Comparison of ENCODE assay signal across 8 mouse cellular contexts in the genomic region with DNA sequence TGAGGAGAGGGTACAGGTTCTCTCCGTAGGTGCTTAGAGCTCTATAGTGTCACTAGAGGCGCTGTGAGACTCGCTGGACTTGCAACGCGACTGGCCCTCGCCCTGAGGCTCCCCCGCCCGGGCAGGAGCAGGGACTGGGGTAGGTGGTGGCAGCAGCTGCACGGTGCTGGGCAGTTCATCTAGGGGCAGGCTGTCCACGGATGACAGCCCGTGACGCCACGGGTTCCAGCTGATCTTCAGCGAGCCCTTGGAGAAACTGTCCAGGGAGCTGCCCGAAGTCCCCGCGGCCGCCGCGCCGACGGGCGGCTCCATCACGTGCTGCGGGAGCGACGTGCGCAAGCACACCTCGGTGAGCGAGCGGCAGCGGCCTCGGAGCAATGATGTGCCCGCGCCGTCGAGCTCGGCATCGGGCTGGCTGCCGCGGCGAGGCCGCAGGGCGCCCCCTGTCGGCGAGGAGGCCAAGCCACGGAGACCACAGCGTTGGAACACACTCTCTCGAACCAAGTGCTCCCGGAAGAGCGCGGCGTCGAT. TPM values are rescaled to one million over a fixed set of nuclear protein-coding genes. Genes with fewer than 3 reads are reported as not detected.
A peak's percentile ranks its signal among the peaks of the same experiment; 100 is the strongest.
DNase-seq lines count a peak whose midpoint lies in the region; ATAC-seq and TF ChIP-seq lines count a peak whose summit lies in the region.

No protein-coding gene starts in this region.

- no peak overlapping the region for H3K27ac ChIP-seq in ES-E14 (ENCODE audit: insufficient read depth, low read depth, low read length, poor library complexity, severe bottlenecking)
- peak overlapping the region; percentile 84 for H3K27ac ChIP-seq in hindbrain, embryonic 10.5 days
- no peak overlapping the region for H3K27ac ChIP-seq in lung, embryonic 16.5 days (ENCODE audit: low read length)
- H3K27ac ChIP-seq in olfactory bulb, adult 2 months (ENCODE audit: insufficient read depth, low read depth, low read length): 0 out of 2 replicates have a peak overlapping the region, but pooled peaks have one; percentile 9

- H3K4me2 ChIP-seq in lung, embryonic 16.5 days (ENCODE audit: low read depth, low read length): peak overlapping the region; percentile 82

- WGBS in hindbrain, embryonic 10.5 days: 2% methylated on average over 54 of the region's 54 CpGs
- under 1% methylated on average over 54 of the region's 54 CpGs for WGBS in lung, embryonic 16.5 days
- WGBS in olfactory bulb, adult 2 months: 3% methylated on average over 54 of the region's 54 CpGs

- peak; percentile 53 for ATAC-seq in frontal cortex, adult (ENCODE audit: low TSS enrichment)
- peak; percentile 81 for ATAC-seq in lung, embryonic 16.5 days (ENCODE audit: low read depth)

- peak overlapping the region; percentile 77 for H3K9ac ChIP-seq in ES-E14 (ENCODE audit: insufficient read depth, low read depth, low read length, poor library complexity, severe bottlenecking)
- peak overlapping the region; percentile 67 for H3K9ac ChIP-seq in lung, embryonic 16.5 days (ENCODE audit: low read length)

- no peak for TF ChIP-seq POLR2A in olfactory bulb, adult 2 months (IDR thresholded peaks at IDR 0.05; ENCODE audit: insufficient read depth, low read depth, low read length)

- H3K4me3 ChIP-seq in ES-E14 (ENCODE audit: insufficient read depth in 1 of 2, low read depth in 1 of 2, low read length in 2 of 2, poor library complexity in 1 of 2, severe bottlenecking in 1 of 2): peak overlapping the region; percentile 49 to 68
- H3K4me3 ChIP-seq in hindbrain, embryonic 10.5 days: peak overlapping the region; percentile 53
- H3K4me3 ChIP-seq in lung, embryonic 16.5 days (ENCODE audit: low read length): peak overlapping the region; percentile 51
- peak overlapping the region; percentile 43 for H3K4me3 ChIP-seq in olfactory bulb, adult 2 months (ENCODE audit: insufficient read depth, low read depth, low read length)

- peak; percentile 79 for DNase-seq in ES-E14 (ENCODE audit: low read depth, low spot score)
- peak; percentile 84 to 89 for DNase-seq in cerebellum, postnatal 10 days
- DNase-seq in hindbrain, embryonic 10.5 days (ENCODE audit: low spot score): peak; percentile 79
- peak; percentile 40 for DNase-seq in layer of hippocampus, adult 9-10 months (ENCODE audit: low spot score)
- peak; percentile 71 to 73 for DNase-seq in thymus, adult 18-20 months

- peaks cover 0 to 11% of the 10 kb centered on the region in 2 experiments; a peak in 1 of 4 replicates for H3K4me1 ChIP-seq in ES-E14 (ENCODE audit: control insufficient read depth in 2 of 2, insufficient read depth in 2 of 2, low read length in 2 of 2, poor library complexity in 1 of 2)
- H3K4me1 ChIP-seq in hindbrain, embryonic 10.5 days (replicated peaks): peaks cover 31% of the 10 kb centered on the region
- peaks cover 6% of the 10 kb centered on the region for H3K4me1 ChIP-seq in lung, embryonic 16.5 days (replicated peaks; ENCODE audit: control insufficient read depth, insufficient read depth, low read length)
- peaks cover 41% of the 10 kb centered on the region for H3K4me1 ChIP-seq in olfactory bulb, adult 2 months (ENCODE audit: control insufficient read depth, insufficient read depth, low read length)

- H3K9me3 ChIP-seq in ES-E14 (ENCODE audit: control insufficient read depth, insufficient read depth, low read depth, low read length): no peaks in the 10 kb centered on the region
- H3K9me3 ChIP-seq in hindbrain, embryonic 10.5 days: no peaks in the 10 kb centered on the region
- no peaks in the 10 kb centered on the region for H3K9me3 ChIP-seq in lung, embryonic 16.5 days (ENCODE audit: control insufficient read depth, low read length)

- peak; percentile 74 for TF ChIP-seq CTCF in olfactory bulb, adult 2 months (IDR thresholded peaks at IDR 0.05; ENCODE audit: insufficient read depth, low read depth, low read length)

- in situ Hi-C loops in ES-E14 (cut with MboI; ENCODE audit: low sequenced_read_pairs in 2 of 2, unreplicated experiment in 2 of 2): no loop called here

- peaks cover 38% of the 10 kb centered on the region for H3K27me3 ChIP-seq in hindbrain, embryonic 10.5 days (ENCODE audit: insufficient read depth, poor library complexity, severe bottlenecking)
- peaks cover 18% of the 10 kb centered on the region for H3K27me3 ChIP-seq in lung, embryonic 16.5 days (ENCODE audit: control insufficient read depth, insufficient read depth, low read depth, low read length)

- H3K36me3 ChIP-seq in ES-E14 (ENCODE audit: control insufficient read depth, insufficient read depth, low read length, poor library complexity, severe bottlenecking): peaks cover 3% of the 10 kb centered on the region; the same call in 1 of the 2 replicates
- peaks cover 41% of the 10 kb centered on the region for H3K36me3 ChIP-seq in hindbrain, embryonic 10.5 days
- no peaks in the 10 kb centered on the region; the same call in 1 of the 2 replicates for H3K36me3 ChIP-seq in lung, embryonic 16.5 days (ENCODE audit: control insufficient read depth, insufficient read depth, low read length)

TF ChIP-seq in ES-E14, 5 proteins besides CTCF, POLR2A, EP300 and RAD21:
- TF ChIP-seq ZNF384 (IDR thresholded peaks at IDR 0.05; ENCODE audit: low read depth, low read length): no peak
- TF ChIP-seq MAFK (IDR thresholded peaks at IDR 0.05; ENCODE audit: insufficient read depth, low read depth, low read length): no peak
- TF ChIP-seq CHD2 (IDR thresholded peaks at IDR 0.05; ENCODE audit: low read depth, low read length): no peak
- no peak for TF ChIP-seq ZC3H11A (IDR thresholded peaks at IDR 0.05; ENCODE audit: borderline replicate concordance, low read depth, low read length)
- TF ChIP-seq HCFC1 (IDR thresholded peaks at IDR 0.05; ENCODE audit: borderline replicate concordance, insufficient read depth, low read length): no peak
TF ChIP-seq in ES-E14: peak in this region for 0.

RNA-seq across cellular contexts. Expression of gene Prrt3, which starts 7.4 kb away (rescaled TPM):
- total RNA-seq in ES-E14 (2012; rRNA removed): 15.1 and 16.3 TPM in 2 replicates
- polyA plus RNA-seq in hindbrain, embryonic 10.5 days (2016; fragmentation: Nextera tagmentation; extraction: Ambion mirVana): 1.8 TPM in 2 replicates
- 0.11 and 0.19 TPM in 2 replicates for polyA plus RNA-seq in lung, embryonic 16.5 days (2015; fragmentation: Nextera tagmentation; extraction: Ambion mirVana)
- not detected in 2 replicates for polyA plus RNA-seq in olfactory bulb, adult 2 months (2012; ENCODE audit: insufficient read depth, insufficient read length, low replicate concordance, missing spikeins)

RNA-seq across cellular contexts. Expression of gene Creld1, which starts 11.2 kb away (rescaled TPM):
- total RNA-seq in ES-E14 (2012; rRNA removed): 20.8 and 29.9 TPM in 2 replicates
- polyA plus RNA-seq in hindbrain, embryonic 10.5 days (2016; fragmentation: Nextera tagmentation; extraction: Ambion mirVana): 36.7 and 42.5 TPM in 2 replicates
- 32.5 and 37.7 TPM in 2 replicates for polyA plus RNA-seq in lung, embryonic 16.5 days (2015; fragmentation: Nextera tagmentation; extraction: Ambion mirVana)
- polyA plus RNA-seq in olfactory bulb, adult 2 months (2012; ENCODE audit: insufficient read depth, insufficient read length, low replicate concordance, missing spikeins): not detected in 2 replicates

RNA-seq across cellular contexts. Expression of gene Il17rc, which starts 23.1 kb away (rescaled TPM):
- total RNA-seq in ES-E14 (2012; rRNA removed): 6.2 and 13.3 TPM in 2 replicates
- polyA plus RNA-seq in hindbrain, embryonic 10.5 days (2016; fragmentation: Nextera tagmentation; extraction: Ambion mirVana): 6.0 and 6.7 TPM in 2 replicates
- polyA plus RNA-seq in lung, embryonic 16.5 days (2015; fragmentation: Nextera tagmentation; extraction: Ambion mirVana): 26.7 and 28.3 TPM in 2 replicates
- not detected in 2 replicates for polyA plus RNA-seq in olfactory bulb, adult 2 months (2012; ENCODE audit: insufficient read depth, insufficient read length, low replicate concordance, missing spikeins)

RNA-seq across cellular contexts. Expression of gene Il17re, which starts 36.0 kb away (rescaled TPM):
- total RNA-seq in ES-E14 (2012; rRNA removed): 0.80 and 3.0 TPM in 2 replicates
- polyA plus RNA-seq in hindbrain, embryonic 10.5 days (2016; fragmentation: Nextera tagmentation; extraction: Ambion mirVana): 1.7 and 2.2 TPM in 2 replicates
- polyA plus RNA-seq in lung, embryonic 16.5 days (2015; fragmentation: Nextera tagmentation; extraction: Ambion mirVana): 25.8 and 28.2 TPM in 2 replicates
- polyA plus RNA-seq in olfactory bulb, adult 2 months (2012; ENCODE audit: insufficient read depth, insufficient read length, low replicate concordance, missing spikeins): not detected in 2 replicates

RNA-seq across cellular contexts. Expression of gene Emc3, which starts 37.1 kb away (rescaled TPM):
- total RNA-seq in ES-E14 (2012; rRNA removed): 71.2 and 74.1 TPM in 2 replicates
- polyA plus RNA-seq in hindbrain, embryonic 10.5 days (2016; fragmentation: Nextera tagmentation; extraction: Ambion mirVana): 79.0 and 81.8 TPM in 2 replicates
- polyA plus RNA-seq in lung, embryonic 16.5 days (2015; fragmentation: Nextera tagmentation; extraction: Ambion mirVana): 108 and 110 TPM in 2 replicates
- not detected in 2 replicates for polyA plus RNA-seq in olfactory bulb, adult 2 months (2012; ENCODE audit: insufficient read depth, insufficient read length, low replicate concordance, missing spikeins)

Comparison
In these comparisons a context has a peak if more than half of its experiments do, and no peak if none do; other contexts are left out.
1. H3K27ac ChIP-seq: peak in hindbrain, embryonic 10.5 days (single experiment) and olfactory bulb, adult 2 months (single experiment); none in ES-E14 (single experiment) and lung, embryonic 16.5 days (single experiment).
2. RNA of gene Creld1, which starts 11.2 kb away (polyA plus RNA-seq): 36.7 to 42.5 TPM in hindbrain, embryonic 10.5 days and 32.5 to 37.7 TPM in lung, embryonic 16.5 days; not detected in olfactory bulb, adult 2 months; every median in the first group is over 10 times any median in the second.
3. Peak in every context shown above with its lines, with median percentiles within 50 percentile points of each other: DNase-seq and H3K4me3 ChIP-seq.